Mouse (Mus musculus): ENCODE measurements around the gene Cntn5. TPM values are rescaled to one million over a fixed set of nuclear protein-coding genes. Genes with fewer than 3 reads are reported as not detected.

The Cntn5 gene
- polyA plus RNA-seq (2012; rRNA removed): 1.3 and 1.6 TPM in 2 replicates

- Histone ChIP-seq H3K27ac (ENCODE audit: insufficient read depth, low read length) (no peak within 1 kb of the TSS), H3K4me3 (replicated peaks; ENCODE audit: insufficient read depth, low read depth, low read length) (peak within 1 kb of the TSS; percentile 46), H3K27me3 (ENCODE audit: control insufficient read depth, insufficient read depth, low read length) (no peaks in the 10 kb centered on the region), H3K4me1 (ENCODE audit: control insufficient read depth, insufficient read depth, low read length) (no peaks in the 10 kb centered on the region)
- no peak for TF ChIP-seq POLR2A (IDR thresholded peaks at IDR 0.05; ENCODE audit: borderline replicate concordance, insufficient read depth, low read length)
- no peak for TF ChIP-seq CTCF (IDR thresholded peaks at IDR 0.05; ENCODE audit: borderline replicate concordance, insufficient read depth, low read depth, low read length)
- 1% methylated on average over 28 of the region's 28 CpGs for WGBS
- peak; percentile 51 to 55 for DNase-seq
These were observed at the start of gene Cntn5 for GRCm38 (mm10) chr9:10904616-10905363. Gene Cntn5 (minus strand): TSS chr9:10904775.

- H3K27me3 ChIP-seq (ENCODE audit: control insufficient read depth, insufficient read depth, low read length): no peaks in the 10 kb centered on the region
- no peaks in the 10 kb centered on the region for H3K4me1 ChIP-seq (ENCODE audit: control insufficient read depth, insufficient read depth, low read length)
- DNase-seq: no peak
- no peak overlapping the region for H3K27ac ChIP-seq (ENCODE audit: insufficient read depth, low read length)
- TF ChIP-seq POLR2A (IDR thresholded peaks at IDR 0.05; ENCODE audit: borderline replicate concordance, insufficient read depth, low read length) (no peak), CTCF (IDR thresholded peaks at IDR 0.05; ENCODE audit: borderline replicate concordance, insufficient read depth, low read depth, low read length) (no peak)
- H3K4me3 ChIP-seq (replicated peaks; ENCODE audit: insufficient read depth, low read depth, low read length): no peak overlapping the region
These were observed 45.9 kb upstream of the Cntn5 start for GRCm38 (mm10) chr9:10950470-10950869.

GRCm38 (mm10) chr9:10909573-10909972 is 5.0 kb upstream of the Cntn5 start:
- Histone ChIP-seq H3K4me1 (ENCODE audit: control insufficient read depth, insufficient read depth, low read length) (no peaks in the 10 kb centered on the region), H3K27me3 (ENCODE audit: control insufficient read depth, insufficient read depth, low read length) (no peaks in the 10 kb centered on the region), H3K27ac (ENCODE audit: insufficient read depth, low read length) (no peak overlapping the region), H3K4me3 (replicated peaks; ENCODE audit: insufficient read depth, low read depth, low read length) (no peak overlapping the region)
- peak; percentile 56 for DNase-seq
- TF ChIP-seq POLR2A (IDR thresholded peaks at IDR 0.05; ENCODE audit: borderline replicate concordance, insufficient read depth, low read length) (no peak), CTCF (IDR thresholded peaks at IDR 0.05; ENCODE audit: borderline replicate concordance, insufficient read depth, low read depth, low read length) (no peak)
- WGBS: 15% methylated on average over 5 of the region's 5 CpGs

- Histone ChIP-seq H3K27ac (ENCODE audit: insufficient read depth, low read length) (no peak overlapping the region), H3K27me3 (ENCODE audit: control insufficient read depth, insufficient read depth, low read length) (no peaks in the 10 kb centered on the region), H3K4me3 (replicated peaks; ENCODE audit: insufficient read depth, low read depth, low read length) (no peak overlapping the region), H3K4me1 (ENCODE audit: control insufficient read depth, insufficient read depth, low read length) (no peaks in the 10 kb centered on the region)
- DNase-seq: peak; percentile 6 to 15
- 7% methylated on average over 9 of the region's 9 CpGs for WGBS
- no peak for TF ChIP-seq CTCF (IDR thresholded peaks at IDR 0.05; ENCODE audit: borderline replicate concordance, insufficient read depth, low read depth, low read length)
- TF ChIP-seq POLR2A (IDR thresholded peaks at IDR 0.05; ENCODE audit: borderline replicate concordance, insufficient read depth, low read length): no peak
These were observed 1.1 kb upstream of the Cntn5 start for GRCm38 (mm10) chr9:10905696-10906095.

- H3K27me3 ChIP-seq (ENCODE audit: control insufficient read depth, insufficient read depth, low read length): no peaks in the 10 kb centered on the region
- H3K4me1 ChIP-seq (ENCODE audit: control insufficient read depth, insufficient read depth, low read length): no peaks in the 10 kb centered on the region
- no peak overlapping the region for H3K4me3 ChIP-seq (replicated peaks; ENCODE audit: insufficient read depth, low read depth, low read length)
- no peak overlapping the region for H3K27ac ChIP-seq (ENCODE audit: insufficient read depth, low read length)
- TF ChIP-seq POLR2A (IDR thresholded peaks at IDR 0.05; ENCODE audit: borderline replicate concordance, insufficient read depth, low read length) (no peak), CTCF (IDR thresholded peaks at IDR 0.05; ENCODE audit: borderline replicate concordance, insufficient read depth, low read depth, low read length) (no peak)
- 75% methylated on average over 1 of the region's 1 CpGs for WGBS
- no peak for DNase-seq
These were observed 24.8 kb downstream of the Cntn5 start for GRCm38 (mm10) chr9:10879758-10880157.

GRCm38 (mm10) chr9:10873881-10874280 is 30.7 kb downstream of the Cntn5 start:
- DNase-seq: no peak
- H3K4me3 ChIP-seq (replicated peaks; ENCODE audit: insufficient read depth, low read depth, low read length): no peak overlapping the region
- H3K27me3 ChIP-seq (ENCODE audit: control insufficient read depth, insufficient read depth, low read length): no peaks in the 10 kb centered on the region
- WGBS: 76% methylated on average over 3 of the region's 3 CpGs
- H3K4me1 ChIP-seq (ENCODE audit: control insufficient read depth, insufficient read depth, low read length): no peaks in the 10 kb centered on the region
- TF ChIP-seq CTCF (IDR thresholded peaks at IDR 0.05; ENCODE audit: borderline replicate concordance, insufficient read depth, low read depth, low read length) (no peak), POLR2A (IDR thresholded peaks at IDR 0.05; ENCODE audit: borderline replicate concordance, insufficient read depth, low read length) (no peak)
- no peak overlapping the region for H3K27ac ChIP-seq (ENCODE audit: insufficient read depth, low read length)

DNA sequence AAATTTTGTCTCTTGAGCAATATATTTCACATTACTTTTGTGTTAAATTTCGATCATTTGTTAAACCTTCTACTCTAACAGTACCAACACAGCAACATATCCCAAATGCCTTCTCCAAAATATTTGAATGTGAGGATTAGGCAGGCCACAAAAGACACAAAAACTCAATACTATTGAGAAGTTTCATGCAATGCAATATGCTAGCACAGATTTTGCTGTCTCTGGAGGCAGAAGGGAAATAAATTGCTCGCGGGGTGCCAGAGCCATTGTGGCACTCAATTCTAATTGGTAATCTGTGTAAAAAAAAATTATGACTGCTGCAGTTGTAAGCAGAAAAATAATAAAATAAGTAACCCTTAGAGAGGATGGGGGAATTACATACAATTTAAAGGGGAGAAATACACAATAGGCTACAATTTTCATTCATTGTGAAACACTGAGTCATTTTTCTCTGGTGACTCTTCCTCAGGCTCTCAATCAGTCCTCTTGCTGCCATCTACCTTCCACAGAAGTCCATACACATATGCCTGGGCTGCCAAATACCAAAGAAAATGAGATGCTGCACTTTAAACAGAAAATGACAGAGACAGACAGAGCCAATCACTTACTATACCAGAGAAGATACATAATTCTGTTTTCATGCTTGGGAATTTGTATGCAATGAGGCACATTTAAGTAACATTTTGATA is 48.2 kb downstream of the Cntn5 start:
- WGBS: 95% methylated on average over 3 of the region's 3 CpGs
- Histone ChIP-seq H3K4me3 (replicated peaks; ENCODE audit: insufficient read depth, low read depth, low read length) (no peak overlapping the region), H3K27me3 (ENCODE audit: control insufficient read depth, insufficient read depth, low read length) (no peaks in the 10 kb centered on the region), H3K4me1 (ENCODE audit: control insufficient read depth, insufficient read depth, low read length) (no peaks in the 10 kb centered on the region), H3K27ac (ENCODE audit: insufficient read depth, low read length) (no peak overlapping the region)
- TF ChIP-seq CTCF (IDR thresholded peaks at IDR 0.05; ENCODE audit: borderline replicate concordance, insufficient read depth, low read depth, low read length) (no peak), POLR2A (IDR thresholded peaks at IDR 0.05; ENCODE audit: borderline replicate concordance, insufficient read depth, low read length) (no peak)
- no peak for DNase-seq

DNA sequence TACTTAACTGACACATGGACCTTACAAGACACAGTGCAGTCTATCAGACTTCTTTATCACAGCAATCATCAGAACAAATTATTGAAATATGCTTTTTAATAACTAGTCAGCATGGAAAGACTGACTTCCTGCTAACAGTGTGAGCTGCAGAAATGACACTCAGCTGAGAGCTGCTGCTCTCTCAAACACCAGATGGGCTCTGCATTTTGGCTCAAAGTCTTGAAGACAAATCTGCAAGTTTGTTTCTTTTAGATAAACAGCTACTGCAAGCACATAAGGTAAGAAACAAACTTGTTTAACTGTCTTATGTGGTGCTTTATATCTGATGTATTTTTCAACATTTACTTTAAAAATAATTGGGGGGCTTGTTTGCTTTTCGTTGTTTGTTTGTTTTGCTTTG is 87.9 kb downstream of the Cntn5 start:
- DNase-seq: no peak
- Histone ChIP-seq H3K27ac (ENCODE audit: insufficient read depth, low read length) (no peak overlapping the region), H3K4me1 (ENCODE audit: control insufficient read depth, insufficient read depth, low read length) (no peaks in the 10 kb centered on the region), H3K4me3 (replicated peaks; ENCODE audit: insufficient read depth, low read depth, low read length) (no peak overlapping the region), H3K27me3 (ENCODE audit: control insufficient read depth, insufficient read depth, low read length) (no peaks in the 10 kb centered on the region)
- 84% methylated on average over 1 of the region's 1 CpGs for WGBS
- no peak for TF ChIP-seq CTCF (IDR thresholded peaks at IDR 0.05; ENCODE audit: borderline replicate concordance, insufficient read depth, low read depth, low read length)
- TF ChIP-seq POLR2A (IDR thresholded peaks at IDR 0.05; ENCODE audit: borderline replicate concordance, insufficient read depth, low read length): no peak

All from cerebellum, adult 2 months (tissue).